Mouse (Mus musculus): ENCODE measurements around the gene Ulk4.
A peak's percentile ranks its signal among the peaks of the same experiment; 100 is the strongest.

Ulk4 gene

DNA sequence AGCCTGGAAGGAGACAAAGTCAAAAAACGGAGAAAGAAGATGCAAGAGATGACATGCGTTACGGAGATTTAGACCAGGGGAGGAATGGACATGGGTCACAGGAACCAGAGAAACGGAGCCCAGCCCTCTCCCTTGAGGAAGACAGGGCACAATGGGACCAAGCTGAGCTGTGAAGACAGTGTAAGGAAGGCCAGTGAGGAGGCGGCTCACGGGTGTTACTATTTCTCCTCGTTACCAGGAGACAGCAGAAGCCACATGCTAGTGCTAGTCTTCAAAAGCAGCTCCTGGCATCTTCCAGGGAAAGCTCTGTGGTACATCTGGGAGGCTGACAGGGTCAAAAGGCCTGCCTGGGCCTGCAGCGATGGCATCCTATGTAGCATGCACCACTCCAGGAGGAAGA, 89.2 kb downstream of the Ulk4 start:
- no peak for DNase-seq

DNA sequence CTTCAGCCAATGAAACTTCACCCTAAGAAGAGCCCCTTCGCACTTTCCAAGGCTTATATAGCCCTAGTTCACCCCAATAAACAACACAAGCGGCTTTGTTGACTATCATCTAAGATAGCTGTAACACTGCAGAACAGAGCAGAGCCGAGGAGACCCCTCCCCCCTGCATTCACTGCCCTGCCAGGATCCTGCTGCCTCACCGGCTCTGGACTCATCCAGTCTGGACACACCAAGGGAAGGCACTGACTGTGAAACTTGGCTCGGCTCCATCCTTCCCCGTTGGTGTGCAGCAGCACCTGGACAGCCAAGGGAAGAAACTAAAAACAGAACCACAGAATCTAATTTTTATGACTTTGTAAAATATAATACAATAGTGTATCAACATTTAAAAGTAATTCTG, 91.2 kb downstream of the Ulk4 start:
- DNase-seq = peak; percentile 64 to 71

DNA sequence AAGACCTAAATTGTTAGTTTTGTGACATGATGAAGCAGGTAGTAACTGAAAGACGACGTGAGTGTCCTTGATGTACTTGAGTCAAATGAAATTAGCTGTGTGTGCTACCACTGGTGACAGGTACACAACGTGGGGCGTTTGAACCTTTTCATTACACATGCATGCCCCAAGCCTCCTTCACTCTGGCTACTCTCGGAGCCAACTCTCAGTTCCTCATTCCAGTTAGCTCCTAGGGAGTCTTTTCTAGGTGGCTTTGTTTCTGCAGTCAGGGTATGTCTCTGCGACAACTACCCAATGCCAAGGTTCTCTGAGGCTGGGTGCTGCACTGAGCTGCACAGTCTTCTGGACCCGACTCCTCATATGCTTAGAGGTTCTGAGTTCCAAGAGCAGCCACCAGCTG, 100.6 kb downstream of the Ulk4 start:
- no peak for DNase-seq

- no peak for DNase-seq
These were observed 101.8 kb downstream of the Ulk4 start for GRCm38 (mm10) chr9:121175201-121175600.

- no peak for DNase-seq
These were observed 104.9 kb downstream of the Ulk4 start for GRCm38 (mm10) chr9:121172123-121172522.

DNA sequence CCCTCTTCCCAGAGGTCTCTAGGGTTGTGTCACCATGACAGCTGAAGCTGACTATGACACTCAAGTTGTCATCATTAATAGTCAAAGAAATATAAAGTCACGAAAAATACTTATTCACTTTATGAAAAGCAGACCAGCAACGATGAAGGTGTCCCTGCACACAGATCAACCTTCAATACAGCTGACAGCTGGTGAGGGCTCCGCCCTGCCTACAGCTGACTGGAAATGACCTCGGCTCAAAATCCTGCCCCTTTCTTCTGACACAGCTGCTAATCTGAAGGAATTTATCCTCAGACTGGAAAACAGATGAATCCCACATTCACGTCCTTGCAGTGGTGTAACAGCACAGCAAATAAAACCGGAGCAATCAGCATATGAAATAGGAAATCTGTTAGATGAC, 105.4 kb downstream of the Ulk4 start:
- DNase-seq = no peak

- no peak for DNase-seq
These were observed 112.4 kb downstream of the Ulk4 start for GRCm38 (mm10) chr9:121164607-121165006.

DNA sequence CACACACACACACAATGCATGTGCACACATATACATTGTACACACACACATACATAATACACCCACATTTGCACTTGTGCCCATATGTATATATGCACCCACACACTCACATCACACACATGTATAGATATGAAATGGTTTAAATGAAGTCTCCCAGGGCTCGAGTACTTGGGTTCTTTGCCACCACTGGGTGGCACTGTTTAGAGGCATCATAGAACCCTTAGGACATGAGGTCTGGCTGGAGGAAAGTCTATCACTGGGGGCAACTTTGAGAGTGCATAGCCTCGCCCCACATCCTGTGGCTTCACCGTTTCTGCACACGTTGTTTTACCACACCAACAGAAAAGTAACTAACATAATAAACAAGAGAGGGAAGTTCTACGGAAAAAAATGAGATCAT, 114.2 kb downstream of the Ulk4 start:
- peak; percentile 10 to 27 for DNase-seq

- peak; percentile 37 to 50 for DNase-seq
These were observed 115.0 kb downstream of the Ulk4 start for GRCm38 (mm10) chr9:121161818-121162565.

- DNase-seq = no peak
These were observed 120.7 kb downstream of the Ulk4 start for GRCm38 (mm10) chr9:121156253-121156831.

DNA sequence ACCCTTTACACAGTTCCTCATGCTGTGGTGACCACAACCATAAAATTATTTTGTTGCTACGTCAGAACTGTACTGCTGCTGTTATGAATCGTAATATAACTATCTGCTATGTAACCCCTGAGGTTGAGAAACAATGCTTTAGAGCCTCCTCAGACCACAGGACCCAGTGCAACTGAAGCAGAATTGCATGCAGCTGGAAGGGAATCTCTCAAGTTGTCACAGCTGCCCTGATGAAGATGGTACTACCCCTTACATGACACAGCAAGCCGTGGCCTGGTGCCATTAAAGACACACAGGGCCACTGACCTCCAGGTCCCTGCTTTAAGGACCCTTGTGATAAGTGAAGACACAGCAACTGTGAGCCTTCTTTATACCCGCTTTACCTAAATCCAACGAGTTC, 123.7 kb downstream of the Ulk4 start:
- no peak for DNase-seq

DNA sequence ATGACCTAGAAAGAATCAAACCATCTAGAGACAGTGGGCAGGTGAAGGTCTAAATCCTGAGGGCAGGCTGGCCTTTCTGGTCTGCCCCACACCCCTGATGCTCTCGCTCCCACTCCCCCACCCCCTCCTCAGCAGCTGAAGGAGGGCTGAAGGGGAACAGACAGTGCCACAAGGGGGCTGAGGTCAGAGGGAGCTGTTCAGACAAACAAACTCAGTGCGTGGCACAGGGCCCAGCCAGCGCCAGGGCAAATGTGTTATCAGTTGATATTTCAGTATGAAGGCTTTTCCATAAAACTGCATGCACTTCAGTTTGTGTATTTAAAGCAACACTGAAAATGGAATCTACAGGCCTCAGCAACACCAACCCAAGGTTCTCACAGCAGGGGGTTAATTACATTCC, 128.4 kb downstream of the Ulk4 start:
- DNase-seq = no peak

DNA sequence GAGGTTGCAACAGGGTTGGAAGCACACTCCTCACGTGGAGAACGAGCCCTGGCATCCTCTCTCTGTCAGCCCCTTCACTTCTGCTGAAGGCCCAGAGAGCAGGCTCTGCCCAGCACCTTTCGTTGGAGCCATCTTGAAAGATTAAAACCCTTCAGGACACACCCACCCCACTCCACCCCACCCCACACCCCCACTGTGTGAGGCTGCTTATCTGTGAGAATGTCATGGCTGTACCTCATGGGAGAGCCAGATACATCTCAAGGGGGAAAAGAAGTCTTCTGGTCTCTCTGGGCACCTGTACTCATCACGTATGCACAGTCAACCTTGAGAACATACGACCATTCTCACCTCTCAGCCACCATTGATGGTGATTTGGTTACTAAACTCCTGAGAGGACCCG, 133.8 kb downstream of the Ulk4 start:
- DNase-seq = no peak

DNA sequence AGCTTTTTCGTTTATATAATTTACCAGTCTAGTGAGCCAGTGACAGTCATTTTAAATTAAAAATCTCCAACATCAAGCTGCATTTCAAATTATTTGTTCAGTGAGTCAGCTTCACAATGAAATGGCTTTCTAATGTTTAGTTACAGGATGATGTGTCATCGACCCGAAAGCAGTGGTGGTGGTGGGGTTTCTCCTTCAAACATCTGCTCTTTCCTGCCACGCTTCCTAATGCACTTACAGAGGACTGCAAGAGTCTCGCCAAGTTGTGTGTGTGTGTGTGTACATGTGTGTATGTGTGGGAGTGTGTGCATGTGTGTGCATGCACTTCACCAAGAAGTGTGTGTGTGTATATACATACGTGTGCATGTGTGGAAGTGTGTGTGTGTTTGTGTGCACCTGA, 144.4 kb downstream of the Ulk4 start:
- no peak for DNase-seq

GRCm38 (mm10) chr9:121129533-121129932, 147.5 kb downstream of the Ulk4 start:
- no peak for DNase-seq

- no peak for DNase-seq
These were observed 148.1 kb downstream of the Ulk4 start for GRCm38 (mm10) chr9:121128934-121129333.

DNA sequence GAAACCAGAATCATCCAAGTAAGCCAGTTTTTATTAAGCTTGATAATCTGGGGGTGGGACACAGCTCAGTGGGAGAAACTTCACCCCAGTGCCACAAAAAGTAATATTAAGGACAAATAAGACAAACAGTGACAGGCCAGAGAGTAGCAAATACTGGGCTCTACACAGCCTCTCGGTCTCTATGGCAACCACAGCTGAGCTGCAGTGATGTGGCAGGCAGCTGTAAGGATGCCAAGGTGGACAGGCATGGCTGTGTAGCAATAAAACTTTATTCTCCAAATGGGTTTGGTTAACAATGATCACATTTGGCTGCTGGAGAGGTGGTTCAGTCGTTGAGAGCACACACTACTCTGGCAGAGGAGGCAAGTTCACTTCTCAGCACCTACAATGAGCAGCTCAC, 150.0 kb downstream of the Ulk4 start:
- DNase-seq = no peak

DNA sequence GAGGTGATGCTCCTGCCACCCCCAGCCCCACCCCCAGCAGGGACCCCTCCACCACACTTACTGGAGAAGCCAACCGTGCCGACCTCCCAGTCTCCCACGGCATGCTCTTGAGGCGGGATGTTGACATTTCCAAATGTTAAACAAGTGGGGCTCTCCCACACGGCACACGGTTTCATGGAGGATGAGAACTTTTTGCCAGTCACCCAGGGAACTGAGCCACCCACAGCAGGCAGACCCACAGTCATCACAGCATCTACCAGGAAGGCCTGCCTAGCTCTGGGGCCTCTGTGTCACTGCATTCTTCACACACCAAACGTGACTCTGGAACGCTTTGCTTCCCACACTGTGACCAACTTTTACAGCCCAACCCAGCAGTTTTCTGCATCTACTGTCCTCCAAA, 152.3 kb downstream of the Ulk4 start:
- DNase-seq = no peak

- no peak for DNase-seq
These were observed 155.0 kb downstream of the Ulk4 start for GRCm38 (mm10) chr9:121122039-121122438.

GRCm38 (mm10) chr9:121117936-121118335, 159.1 kb downstream of the Ulk4 start:
- DNase-seq = no peak

DNA sequence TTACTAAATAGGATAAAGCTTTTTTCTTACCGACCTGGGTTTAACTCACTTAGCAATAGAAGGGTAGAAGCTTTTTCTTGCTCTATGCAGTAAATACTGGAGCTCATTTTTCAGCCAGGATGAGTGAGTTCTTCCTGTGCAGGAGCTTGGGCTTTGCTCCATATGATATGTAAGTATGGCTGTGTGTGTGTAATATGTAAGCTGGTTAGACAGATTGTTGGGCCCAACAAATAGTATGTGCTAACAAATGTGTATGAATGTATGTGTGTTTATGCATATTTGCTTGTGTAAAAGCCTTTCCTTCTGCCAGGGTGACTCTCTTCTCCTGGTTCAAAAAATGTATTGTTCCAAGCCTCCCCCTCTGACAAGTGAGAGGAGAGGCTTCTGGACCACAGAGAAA, 164.9 kb downstream of the Ulk4 start:
- no peak for DNase-seq

DNA sequence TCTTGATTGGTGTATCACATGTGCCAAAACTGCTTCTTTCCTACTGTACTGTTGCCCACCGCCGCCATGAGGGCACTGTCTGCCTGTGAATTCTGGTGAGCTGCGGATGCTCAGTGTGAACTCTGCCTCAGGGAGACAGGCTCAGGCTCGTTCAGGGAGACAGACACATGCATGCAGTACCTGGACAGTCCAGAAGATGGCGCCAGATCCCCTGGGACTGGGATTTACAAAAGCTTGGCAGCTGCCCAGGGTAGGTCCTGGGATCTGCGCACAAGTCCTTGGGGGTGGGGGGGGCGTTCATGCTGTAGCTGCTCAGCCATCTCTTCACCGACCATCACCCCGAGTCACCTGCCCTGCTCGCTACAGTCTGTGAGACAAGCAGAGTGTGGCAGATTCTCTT, 168.9 kb downstream of the Ulk4 start:
- peak; percentile 82 to 83 for DNase-seq

GRCm38 (mm10) chr9:121107643-121108042, 169.4 kb downstream of the Ulk4 start:
- DNase-seq = peak; percentile 94 to 97

DNA sequence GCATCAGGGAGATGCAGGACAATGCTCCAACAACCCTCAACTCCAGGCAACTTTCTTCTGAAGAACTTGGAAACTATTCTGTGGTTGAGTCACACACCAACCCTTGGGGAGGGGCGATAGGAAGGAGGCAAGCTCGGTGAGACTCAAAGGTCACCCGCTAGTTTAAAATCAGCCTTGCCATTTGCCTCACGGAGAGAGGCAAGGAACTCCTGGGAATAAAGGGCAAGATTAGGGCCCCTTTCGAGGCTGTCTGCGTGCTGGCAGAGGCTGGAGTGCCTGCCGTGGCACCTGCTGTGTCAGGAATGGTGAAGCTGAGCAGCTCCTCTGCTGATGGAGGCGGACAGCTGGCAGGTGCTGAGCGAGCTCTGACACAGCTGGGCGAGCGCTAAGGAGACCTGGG, 169.9 kb downstream of the Ulk4 start:
- DNase-seq = no peak

DNA sequence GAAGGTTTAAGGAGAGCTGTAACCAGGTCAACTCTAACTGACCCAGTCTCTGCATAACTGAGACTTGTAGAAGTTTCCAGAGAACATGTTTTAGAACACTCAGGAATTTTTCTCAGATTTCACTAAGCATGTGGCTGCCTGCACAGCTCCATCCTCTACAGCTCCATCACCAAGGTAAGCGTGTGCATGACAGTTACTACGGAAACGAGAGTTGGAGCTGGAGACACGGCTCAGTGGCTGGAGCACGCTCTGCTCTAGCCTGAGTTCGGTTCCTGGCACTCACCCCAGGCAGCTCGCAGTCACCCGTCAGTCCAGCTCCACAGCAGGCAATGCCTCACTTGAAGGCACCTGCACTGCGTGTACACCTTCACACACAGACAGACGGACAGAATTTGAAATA, 175.5 kb downstream of the Ulk4 start:
- DNase-seq = no peak

Measured in cerebellum, postnatal 36 days (tissue).